Mouse (Mus musculus): ENCODE measurements around the gene Pqlc2. TPM values are rescaled to one million over a fixed set of nuclear protein-coding genes. Genes with fewer than 3 reads are reported as not detected.
A peak's percentile ranks its signal among the peaks of the same experiment; 100 is the strongest.

The Pqlc2 gene
- total and polyA plus RNA-seq, 2 experiments from 2014 or later, result 10.9 to 26.5 TPM

GRCm38 (mm10) chr4:139310899-139311701 is 592 bp upstream of the Pqlc2 start:
- DNase-seq (ENCODE audit: low spot score), result no peak
- under 1% methylated on average over 50 of the region's 53 CpGs for WGBS
- Histone ChIP-seq H3K4me1 (ENCODE audit: insufficient read depth, low read length) (peaks cover 13% of the 10 kb centered on the region; the same call in 1 of the 2 replicates), H3K9ac (replicated peaks; ENCODE audit: low read length, poor library complexity, severe bottlenecking) (peak overlapping the region; percentile 80), H3K27ac (ENCODE audit: low read depth, low read length) (peak overlapping the region; percentile 67; the same call in 1 of the 2 replicates), H3K4me2 (ENCODE audit: low read depth, low read length, poor library complexity, severe bottlenecking) (peak overlapping the region; percentile 92), H3K9me3 (ENCODE audit: low read length) (no peaks in the 10 kb centered on the region), H3K36me3 (ENCODE audit: insufficient read depth, low read length) (peaks cover 17% of the 10 kb centered on the region), H3K4me3 (ENCODE audit: low read depth, low read length) (peak overlapping the region; percentile 91), H3K27me3 (ENCODE audit: insufficient read depth, low read length) (no peaks in the 10 kb centered on the region)
- TF ChIP-seq CTCF (IDR thresholded peaks at IDR 0.05), result no peak
- ATAC-seq (ENCODE audit: low FRiP score), result peak; percentile 70

GRCm38 (mm10) chr4:139309651-139310050 is 857 bp downstream of the Pqlc2 start:
- peaks cover 13% of the 10 kb centered on the region; the same call in 1 of the 2 replicates for H3K4me1 ChIP-seq (ENCODE audit: insufficient read depth, low read length)
- H3K27ac ChIP-seq (ENCODE audit: low read depth, low read length), result no peak overlapping the region
- peak overlapping the region; percentile 91 for H3K4me3 ChIP-seq (ENCODE audit: low read depth, low read length)
- TF ChIP-seq CTCF (IDR thresholded peaks at IDR 0.05), result 0 out of 2 replicates have a peak, but pooled peaks have one; percentile 28
- ATAC-seq (ENCODE audit: low FRiP score) (no peak), DNase-seq (ENCODE audit: low spot score) (no peak)
- 16% methylated on average over 6 of the region's 6 CpGs for WGBS
- peak overlapping the region; percentile 92 for H3K4me2 ChIP-seq (ENCODE audit: low read depth, low read length, poor library complexity, severe bottlenecking)
- H3K9me3 ChIP-seq (ENCODE audit: low read length), result no peaks in the 10 kb centered on the region
- peak overlapping the region; percentile 72 for H3K9ac ChIP-seq (replicated peaks; ENCODE audit: low read length, poor library complexity, severe bottlenecking)
- H3K36me3 ChIP-seq (ENCODE audit: insufficient read depth, low read length), result peaks cover 16% of the 10 kb centered on the region
- H3K27me3 ChIP-seq (ENCODE audit: insufficient read depth, low read length), result no peaks in the 10 kb centered on the region

GRCm38 (mm10) chr4:139307916-139308315 is 2.6 kb downstream of the Pqlc2 start:
- no peak overlapping the region for H3K9ac ChIP-seq (replicated peaks; ENCODE audit: low read length, poor library complexity, severe bottlenecking)
- H3K4me3 ChIP-seq (ENCODE audit: low read depth, low read length), result no peak overlapping the region
- no peak for ATAC-seq (ENCODE audit: low FRiP score)
- no peaks in the 10 kb centered on the region for H3K9me3 ChIP-seq (ENCODE audit: low read length)
- WGBS, result 85% methylated on average over 5 of the region's 5 CpGs
- TF ChIP-seq CTCF (IDR thresholded peaks at IDR 0.05), result no peak
- DNase-seq (ENCODE audit: low spot score), result no peak
- no peak overlapping the region for H3K4me2 ChIP-seq (ENCODE audit: low read depth, low read length, poor library complexity, severe bottlenecking)
- H3K4me1 ChIP-seq (ENCODE audit: insufficient read depth, low read length), result peaks cover 13% of the 10 kb centered on the region; the same call in 1 of the 2 replicates
- H3K27me3 ChIP-seq (ENCODE audit: insufficient read depth, low read length), result no peaks in the 10 kb centered on the region
- H3K27ac ChIP-seq (ENCODE audit: low read depth, low read length), result no peak overlapping the region
- peaks cover 12% of the 10 kb centered on the region; the same call in 1 of the 2 replicates for H3K36me3 ChIP-seq (ENCODE audit: insufficient read depth, low read length)

- 91% methylated on average over 3 of the region's 3 CpGs for WGBS
- Histone ChIP-seq H3K36me3 (ENCODE audit: insufficient read depth, low read length) (peaks cover 33% of the 10 kb centered on the region), H3K9ac (replicated peaks; ENCODE audit: low read length, poor library complexity, severe bottlenecking) (no peak overlapping the region), H3K4me2 (ENCODE audit: low read depth, low read length, poor library complexity, severe bottlenecking) (no peak overlapping the region), H3K4me1 (ENCODE audit: insufficient read depth, low read length) (peaks cover 5% of the 10 kb centered on the region; the same call in 1 of the 2 replicates), H3K27me3 (ENCODE audit: insufficient read depth, low read length) (no peaks in the 10 kb centered on the region), H3K4me3 (ENCODE audit: low read depth, low read length) (no peak overlapping the region), H3K27ac (ENCODE audit: low read depth, low read length) (no peak overlapping the region), H3K9me3 (ENCODE audit: low read length) (no peaks in the 10 kb centered on the region)
- DNase-seq (ENCODE audit: low spot score) (no peak), ATAC-seq (ENCODE audit: low FRiP score) (no peak)
- TF ChIP-seq CTCF (IDR thresholded peaks at IDR 0.05), result no peak
These were observed 5.0 kb downstream of the Pqlc2 start for GRCm38 (mm10) chr4:139305521-139305920.

GRCm38 (mm10) chr4:139302241-139302640 is 8.3 kb downstream of the Pqlc2 start:
- 77% methylated on average over 5 of the region's 5 CpGs for WGBS
- DNase-seq (ENCODE audit: low spot score) (no peak), ATAC-seq (ENCODE audit: low FRiP score) (no peak)
- no peak overlapping the region for H3K9ac ChIP-seq (replicated peaks; ENCODE audit: low read length, poor library complexity, severe bottlenecking)
- peaks cover 53% of the 10 kb centered on the region for H3K36me3 ChIP-seq (ENCODE audit: insufficient read depth, low read length)
- H3K27ac ChIP-seq (ENCODE audit: low read depth, low read length), result no peak overlapping the region
- no peak for TF ChIP-seq CTCF (IDR thresholded peaks at IDR 0.05)
- H3K4me2 ChIP-seq (ENCODE audit: low read depth, low read length, poor library complexity, severe bottlenecking), result no peak overlapping the region
- no peak overlapping the region for H3K4me3 ChIP-seq (ENCODE audit: low read depth, low read length)
- H3K9me3 ChIP-seq (ENCODE audit: low read length), result no peaks in the 10 kb centered on the region
- H3K4me1 ChIP-seq (ENCODE audit: insufficient read depth, low read length), result no peaks in the 10 kb centered on the region
- H3K27me3 ChIP-seq (ENCODE audit: insufficient read depth, low read length), result no peaks in the 10 kb centered on the region

- Histone ChIP-seq H3K9ac (replicated peaks; ENCODE audit: low read length, poor library complexity, severe bottlenecking) (no peak overlapping the region), H3K36me3 (ENCODE audit: insufficient read depth, low read length) (peaks cover 57% of the 10 kb centered on the region), H3K4me1 (ENCODE audit: insufficient read depth, low read length) (no peaks in the 10 kb centered on the region), H3K27ac (ENCODE audit: low read depth, low read length) (no peak overlapping the region), H3K27me3 (ENCODE audit: insufficient read depth, low read length) (no peaks in the 10 kb centered on the region), H3K4me2 (ENCODE audit: low read depth, low read length, poor library complexity, severe bottlenecking) (no peak overlapping the region), H3K9me3 (ENCODE audit: low read length) (no peaks in the 10 kb centered on the region), H3K4me3 (ENCODE audit: low read depth, low read length) (no peak overlapping the region)
- TF ChIP-seq CTCF (IDR thresholded peaks at IDR 0.05), result no peak
- 91% methylated on average over 8 of the region's 8 CpGs for WGBS
- no peak for DNase-seq (ENCODE audit: low spot score)
- ATAC-seq (ENCODE audit: low FRiP score), result no peak
These were observed 8.7 kb downstream of the Pqlc2 start for GRCm38 (mm10) chr4:139301780-139302179.
